Mouse (Mus musculus) naive thymus-derived CD4-positive, alpha-beta T cell, adult 2 months (primary cell): ENCODE measurements around the gene Lrmp.

Experiments
- DNase-seq: peaks from one replicate; pipeline ENCODE4 v3.0.0-alpha.2; 2011; ENCODE audit warnings: low read depth

The Lrmp gene

GRCm38 (mm10) chr6:145202432-145203125 lies 87.1 kb downstream of the Lrmp start:
- DNase-seq, result no peak

DNA sequence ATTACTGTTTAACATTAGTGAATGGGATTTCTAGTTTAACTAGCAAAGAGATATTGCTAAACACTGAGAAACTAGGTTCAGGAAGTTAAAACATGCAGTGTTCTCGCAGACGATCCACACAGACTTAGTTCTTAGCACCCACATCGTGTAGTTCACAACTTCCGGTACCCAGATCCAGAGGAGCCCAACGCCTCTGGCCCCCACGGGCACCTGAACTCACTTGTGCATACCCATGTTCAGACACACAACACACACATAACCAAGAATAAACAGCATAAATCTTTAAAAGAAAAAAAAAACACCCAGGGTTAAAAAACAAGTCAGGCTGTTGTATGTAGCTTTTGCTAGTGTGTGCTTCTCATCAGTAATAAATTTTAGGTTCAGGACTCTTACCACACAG lies 89.0 kb downstream of the Lrmp start:
- no peak for DNase-seq

GRCm38 (mm10) chr6:145205142-145205541 lies 89.7 kb downstream of the Lrmp start:
- DNase-seq, result no peak

- DNase-seq, result no peak
These were observed 94.7 kb downstream of the Lrmp start for GRCm38 (mm10) chr6:145210056-145210680.

DNA sequence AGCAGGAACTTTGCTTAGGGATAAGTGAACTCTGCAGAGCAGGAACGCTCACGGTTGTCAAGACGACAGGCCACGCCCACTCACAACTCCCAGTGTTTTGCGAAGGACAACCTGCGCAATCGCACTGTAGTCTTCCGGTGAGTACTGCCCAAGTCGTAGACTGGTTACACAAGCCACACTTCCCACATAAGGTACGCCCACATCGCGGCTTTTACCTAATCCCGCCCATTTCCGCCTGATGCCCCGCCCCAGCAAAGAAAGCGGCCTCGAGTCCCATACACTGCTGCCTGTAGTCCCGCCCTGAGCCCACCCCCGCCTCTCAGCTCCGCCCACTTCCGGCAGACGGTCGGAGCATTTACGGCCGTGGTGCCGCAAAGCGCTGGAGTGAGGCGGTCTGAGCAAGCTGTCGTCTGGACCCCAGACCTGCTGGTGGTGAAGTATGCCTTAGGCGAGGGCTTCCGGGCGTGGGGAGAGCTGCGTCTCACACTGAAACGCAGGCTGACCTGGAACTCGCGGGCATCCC lies 95.4 kb downstream of the Lrmp start, which contains the start of the genes Casc1 and Etfrf1:
Casc1 (minus strand) TSS at position 190 of the 523 bp plus-strand sequence.
Etfrf1 (plus strand) TSS at position 319 of the 523 bp plus-strand sequence.
- DNase-seq, result peak; percentile 99

DNA sequence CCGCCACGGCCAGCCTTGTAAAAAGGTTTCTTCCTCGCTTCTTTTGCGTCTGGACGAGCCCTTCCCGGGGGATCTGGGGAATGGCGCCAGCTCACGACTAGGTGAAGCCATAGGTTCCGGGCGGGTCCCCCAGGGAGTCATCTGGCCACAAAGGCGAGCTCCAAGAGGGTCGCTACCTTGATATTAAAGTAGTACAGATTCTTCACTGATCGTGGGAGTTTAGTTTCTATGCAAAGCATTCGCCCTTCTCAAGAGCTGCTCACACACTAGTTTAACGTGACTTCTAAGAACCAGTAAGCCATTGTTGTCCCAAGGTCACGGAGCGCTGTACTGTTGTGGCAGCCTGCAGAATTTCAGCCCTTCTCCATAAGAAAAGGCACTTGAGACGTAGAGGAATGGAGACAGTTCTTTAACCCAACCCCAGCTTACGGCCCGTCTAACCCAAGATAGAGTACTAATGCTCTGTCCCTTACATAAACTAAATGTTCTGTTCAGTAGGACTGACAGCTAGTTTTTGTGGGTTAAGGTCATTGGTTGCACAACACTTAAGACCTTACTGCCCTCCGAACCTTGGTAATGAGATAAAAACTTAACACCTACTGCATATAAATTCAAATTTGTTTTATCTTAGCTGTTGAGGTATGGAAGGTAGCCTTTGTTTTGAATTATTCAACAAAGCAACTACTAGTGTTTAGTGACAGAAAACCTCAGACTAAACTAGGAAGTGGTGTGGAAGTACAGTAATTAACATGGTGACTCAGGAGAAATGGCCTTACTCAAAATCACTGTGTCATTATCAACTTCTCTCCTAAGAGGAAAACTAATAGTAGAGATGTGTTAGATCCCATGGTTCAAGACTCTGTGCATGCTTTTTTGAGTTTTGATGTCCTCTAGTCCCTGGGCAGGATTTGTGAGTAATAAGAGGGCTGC lies 96.2 kb downstream of the Lrmp start:
- peak; percentile 68 for DNase-seq

DNA sequence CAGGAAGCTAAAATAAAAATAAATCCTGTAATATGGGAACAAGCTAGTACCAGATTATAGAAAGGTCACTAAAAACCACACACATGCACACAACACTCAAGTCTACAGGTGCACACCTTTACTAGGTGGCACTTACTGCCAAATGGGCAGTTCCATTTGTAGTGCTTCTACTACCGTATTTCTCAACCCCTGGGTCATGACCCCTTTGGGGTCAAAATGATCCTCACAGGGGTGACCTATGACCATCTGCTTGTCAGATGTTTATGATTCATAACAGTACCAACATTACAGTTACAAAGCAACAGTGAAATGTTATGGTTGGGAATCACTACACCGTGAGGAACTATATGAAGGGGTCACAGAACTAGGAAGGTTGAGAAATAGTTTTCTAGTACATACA lies 98.5 kb downstream of the Lrmp start:
- no peak for DNase-seq

DNA sequence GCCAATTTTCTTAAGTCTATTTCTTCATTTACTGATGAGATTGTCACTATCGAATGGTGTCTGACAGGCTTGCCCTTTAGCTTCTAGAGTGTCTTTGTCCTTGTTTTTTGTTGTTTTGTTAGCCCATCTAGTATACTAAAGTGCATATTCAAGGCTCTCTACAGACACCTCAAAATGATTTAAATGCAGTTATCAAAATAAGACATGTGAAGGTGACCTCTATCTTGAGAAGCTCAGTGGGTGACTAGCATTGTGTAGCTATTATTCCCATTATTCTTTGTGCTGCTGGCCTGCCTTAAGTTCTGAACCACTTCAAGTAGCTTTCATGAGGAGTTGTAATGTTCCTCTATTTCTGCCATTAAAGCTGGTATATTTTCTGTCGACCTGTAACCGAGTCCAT lies 100.4 kb downstream of the Lrmp start:
- DNase-seq, result no peak

GRCm38 (mm10) chr6:145224246-145224645 lies 108.8 kb downstream of the Lrmp start:
- DNase-seq, result no peak
